Mouse (Mus musculus) leukemia stem cell, adult 10-12 weeks (primary cell): ENCODE results near the gene Naa50. TPM values are rescaled to one million over a fixed set of nuclear protein-coding genes. Genes with fewer than 3 reads are reported as not detected.

ENCODE experiments used
- polyA plus RNA-seq: library from polyadenylated mRNA; stranded (reverse); fragments of >175 nt; gene quantifications from 2 replicates; pipeline ENCODE4 v1.2.3, GENCODE M21; 2012; ENCODE audit warnings: low replicate concordance

Gene Naa50
- 23.3 and 32.0 TPM in 2 replicates for polyA plus RNA-seq

GRCm38 (mm10) chr16:44139536-44140185 lies at the start of gene Naa50, which contains the start of gene Atp6v1a:
Naa50 (plus strand) TSS chr16:44139830.
Atp6v1a (minus strand) TSS chr16:44139705.

GRCm38 (mm10) chr16:44173155-44173941 lies 33.7 kb downstream of the Naa50 start, which contains the start of gene Usf3:
Usf3 (plus strand) TSS chr16:44173246.

Other genes with a start within 250 kb of the Naa50 start
- 1.5 and 11.6 TPM in 2 replicates for gene Qtrt2, start 213.0 kb upstream of the Naa50 start, polyA plus RNA-seq
- 3.9 and 7.5 TPM in 2 replicates for gene Zdhhc23, start 160.0 kb upstream of the Naa50 start, polyA plus RNA-seq
- 0.41 and 0.68 TPM in 2 replicates for gene Gramd1c, start 76.5 kb upstream of the Naa50 start, polyA plus RNA-seq
- gene Atp6v1a, start 125 bp upstream of the Naa50 start, polyA plus RNA-seq: 1.4 and 4.6 TPM in 2 replicates
- gene Usf3, start 33.4 kb downstream of the Naa50 start, polyA plus RNA-seq: 2.3 and 3.3 TPM in 2 replicates
- gene Sidt1, start 193.4 kb downstream of the Naa50 start, polyA plus RNA-seq: 4.9 and 9.2 TPM in 2 replicates
- 3.7 and 4.1 TPM in 2 replicates for gene Spice1, start 207.3 kb downstream of the Naa50 start, polyA plus RNA-seq